Mouse (Mus musculus) cerebellum, postnatal 36 days (tissue): ENCODE measurements around the gene Ccdc113.

Experiments used
- DNase-seq, 2 experiments: peaks; one replicate each; pipeline ENCODE4 v3.0.0; 2021 to 2022; ENCODE audit warnings: mixed read lengths in 2 of 2

Gene Ccdc113

GRCm38 (mm10) chr8:95607210-95607609, 73.3 kb downstream of the Ccdc113 start:
- DNase-seq: no peak
